Comparison of ENCODE assay signal across 40 mouse cellular contexts in the genomic region with DNA sequence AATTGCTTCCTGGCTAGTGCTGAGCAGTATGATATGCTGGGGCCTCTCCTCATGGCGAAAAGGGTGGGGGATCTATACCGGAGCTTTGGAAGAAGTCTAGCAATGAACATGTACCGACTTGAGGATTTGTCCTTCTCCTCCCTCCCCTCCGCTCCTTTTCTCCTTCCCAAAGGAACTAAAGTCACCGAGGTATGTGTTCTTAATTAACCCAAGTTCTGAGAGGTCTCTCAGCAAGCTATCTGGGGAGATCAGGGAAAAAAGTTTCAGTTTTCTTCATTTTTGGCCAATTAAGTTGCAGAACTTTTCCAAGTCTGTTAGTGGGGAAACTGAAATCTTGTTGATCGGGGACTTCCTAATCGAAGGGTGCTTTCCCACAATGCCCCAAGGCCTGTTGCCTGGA. TPM values are rescaled to one million over a fixed set of nuclear protein-coding genes. Genes with fewer than 3 reads are reported as not detected.
"Had no signal": no experiment of that assay in that cellular context is flagged by ENCODE, and none has a peak within 500 bp of the region (broad histone marks: within the 10 kb centered on the region; RNA-seq: fewer than 3 reads in every experiment).

A gene (minus strand): TSS at position 101 of the 400 bp plus-strand sequence.

- ATAC-seq: hindbrain, postnatal 0 days; intestine, embryonic 16.5 days; liver, embryonic 12.5 days had no signal

- H3K4me3 ChIP-seq: heart, adult 2 months; heart, embryonic 13.5 days; heart, embryonic 15.5 days; hindbrain, embryonic 13.5 days; hindbrain, embryonic 15.5 days; kidney, embryonic 15.5 days; limb, embryonic 13.5 days; limb, embryonic 15.5 days; liver, embryonic 12.5 days had no signal

- H3K27ac ChIP-seq: heart, adult 2 months; heart, embryonic 13.5 days; heart, embryonic 15.5 days; hindbrain, embryonic 13.5 days; hindbrain, embryonic 15.5 days; hindbrain, postnatal 0 days; kidney, embryonic 15.5 days; kidney, postnatal 0 days; limb, embryonic 13.5 days; limb, embryonic 15.5 days; liver, embryonic 12.5 days; liver, embryonic 14.5 days had no signal

- H3K27me3 ChIP-seq: heart, embryonic 13.5 days; heart, embryonic 15.5 days; hindbrain, embryonic 13.5 days; hindbrain, embryonic 15.5 days; kidney, embryonic 15.5 days; limb, embryonic 13.5 days; limb, embryonic 15.5 days; liver, embryonic 12.5 days had no signal

- H3K9me3 ChIP-seq: heart, embryonic 13.5 days; heart, embryonic 15.5 days; hindbrain, embryonic 13.5 days; hindbrain, embryonic 15.5 days; kidney, embryonic 15.5 days; limb, embryonic 13.5 days; limb, embryonic 15.5 days; liver, embryonic 12.5 days had no signal

- H3K4me1 ChIP-seq: heart, embryonic 13.5 days; heart, embryonic 15.5 days; hindbrain, embryonic 13.5 days; hindbrain, embryonic 15.5 days; kidney, embryonic 15.5 days; limb, embryonic 13.5 days; limb, embryonic 15.5 days; liver, embryonic 12.5 days had no signal

- H3K36me3 ChIP-seq: heart, embryonic 13.5 days; heart, embryonic 15.5 days; hindbrain, embryonic 13.5 days; hindbrain, embryonic 15.5 days; kidney, embryonic 15.5 days; limb, embryonic 13.5 days; limb, embryonic 15.5 days; liver, embryonic 12.5 days had no signal

- DNase-seq: gastrocnemius, postnatal 14 days; gastrocnemius, postnatal 36 days; heart, adult 11 months; heart, adult 2 months; heart, postnatal 14 days; heart, postnatal 36 days; kidney, adult 11 months; kidney, adult 2 months; kidney, adult 9 months; kidney, postnatal 14 days; kidney, postnatal 36 days had no signal

- H3K9ac ChIP-seq: heart, embryonic 13.5 days; heart, embryonic 15.5 days; hindbrain, embryonic 13.5 days; hindbrain, embryonic 15.5 days; kidney, embryonic 15.5 days; limb, embryonic 13.5 days; limb, embryonic 15.5 days; liver, embryonic 12.5 days; liver, embryonic 14.5 days had no signal

- H3K4me2 ChIP-seq: heart, embryonic 11.5 days; heart, embryonic 13.5 days; heart, embryonic 15.5 days; hindbrain, embryonic 13.5 days; hindbrain, embryonic 15.5 days; kidney, embryonic 15.5 days; limb, embryonic 13.5 days; limb, embryonic 15.5 days; liver, embryonic 12.5 days had no signal

RNA-seq across cellular contexts. Expression of the gene that starts here (rescaled TPM):
- total RNA-seq: gastrocnemius, adult 18-20 months; gastrocnemius, adult 8-10 months; gastrocnemius, postnatal 14 days; gastrocnemius, postnatal 36 days; heart, adult 2 months; heart, postnatal 14 days; heart, postnatal 36 days; hematopoietic stem cell, adult 5-6 weeks; hindbrain, postnatal 0 days; layer of hippocampus, adult 18-20 months; layer of hippocampus, adult 8-10 months; layer of hippocampus, postnatal 14 days; layer of hippocampus, postnatal 36 days; left cerebral cortex, adult 18-20 months; left cerebral cortex, postnatal 25 days; left cerebral cortex, postnatal 4 days; liver, adult 2 months had no signal
- polyA plus RNA-seq: heart, adult 2 months; heart, embryonic 11.5 days; heart, embryonic 13.5 days; heart, embryonic 15.5 days; heart, postnatal 0 days; hindbrain, embryonic 11.5 days; hindbrain, embryonic 13.5 days; hindbrain, embryonic 15.5 days; hindbrain, postnatal 0 days; intestine, embryonic 16.5 days; kidney, adult 2 months; kidney, embryonic 15.5 days; kidney, postnatal 0 days; large intestine, adult 2 months; limb, embryonic 11.5 days; limb, embryonic 13.5 days; limb, embryonic 15.5 days; liver, adult 2 months; liver, embryonic 12.5 days; liver, embryonic 14.5 days; liver, embryonic 16.5 days had no signal
